In the genomic region with DNA sequence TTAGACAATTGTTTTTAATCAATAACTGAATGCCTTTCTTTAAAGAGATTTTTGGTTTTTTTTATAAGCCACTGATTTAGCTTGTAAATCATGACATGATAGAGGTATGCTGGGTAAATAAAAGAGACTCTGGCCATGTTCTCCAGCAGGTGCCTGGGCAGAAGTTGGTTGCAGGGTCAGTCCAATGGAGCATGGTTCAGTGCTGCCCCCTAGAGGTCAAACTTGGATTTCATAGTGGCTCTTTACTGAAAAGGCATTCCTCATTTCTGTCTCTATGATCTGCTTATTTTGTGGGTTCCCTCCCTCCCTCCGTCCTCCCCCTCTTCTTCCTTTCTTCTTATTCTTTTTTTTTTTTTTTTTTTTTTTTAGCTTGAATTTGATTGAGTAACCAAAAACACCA, we compare ENCODE assay signal across 9 mouse cellular contexts. TPM values are rescaled to one million over a fixed set of nuclear protein-coding genes. Genes with fewer than 3 reads are reported as not detected.
DNase-seq lines count a peak whose midpoint lies in the region; ATAC-seq and TF ChIP-seq lines count a peak whose summit lies in the region.
"Had no signal": no experiment of that assay in that cellular context is flagged by ENCODE, and none has a peak within 500 bp of the region (broad histone marks: within the 10 kb centered on the region; RNA-seq: fewer than 3 reads in every experiment).

No protein-coding gene starts in this region.

- peak; percentile 44 for DNase-seq in kidney, adult 11 months
- DNase-seq in adrenal gland, postnatal 4 days (ENCODE audit: low spot score in 2 of 2), result peak; percentile 22 to 56
- peak; percentile 86 for DNase-seq in induced T-regulatory cell, adult 2 months (ENCODE audit: low read depth)
- peak; percentile 81 to 85 for DNase-seq in left cerebral cortex, postnatal 14 days (ENCODE audit: low spot score in 2 of 2)
- peak; percentile 78 to 82 for DNase-seq in natural killer cell, adult 2 months (ENCODE audit: low spot score in 2 of 2)
- peak; percentile 74 for DNase-seq in stomach, postnatal 0 days (ENCODE audit: low spot score)

- no peak for TF ChIP-seq POLR2A in embryonic fibroblast, embryonic 13.5 days (IDR thresholded peaks at IDR 0.05; ENCODE audit: low read depth, low read length)

- no peak overlapping the region for H3K27ac ChIP-seq in kidney, embryonic 16.5 days (ENCODE audit: low read length)
- no peak overlapping the region for H3K27ac ChIP-seq in embryonic fibroblast, embryonic 13.5 days (ENCODE audit: insufficient read depth, low read length)
- H3K27ac ChIP-seq in stomach, postnatal 0 days (replicated peaks), result no peak overlapping the region
- H3K27ac ChIP-seq: embryonic facial prominence, embryonic 15.5 days had no signal

- H3K4me1 ChIP-seq in kidney, embryonic 16.5 days (ENCODE audit: insufficient read depth, low read length), result no peaks in the 10 kb centered on the region
- H3K4me1 ChIP-seq in embryonic fibroblast, embryonic 13.5 days (ENCODE audit: control insufficient read depth, insufficient read depth, low read length), result no peaks in the 10 kb centered on the region
- no peaks in the 10 kb centered on the region for H3K4me1 ChIP-seq in stomach, postnatal 0 days (replicated peaks; ENCODE audit: control insufficient read depth, insufficient read depth)
- H3K4me1 ChIP-seq: embryonic facial prominence, embryonic 15.5 days had no signal

- no peak for ATAC-seq in kidney, embryonic 16.5 days (ENCODE audit: low FRiP score, low TSS enrichment)
- ATAC-seq in stomach, postnatal 0 days (ENCODE audit: low FRiP score, low TSS enrichment), result 0 out of 2 replicates have a peak, but pooled peaks have one; percentile 71

- no peak overlapping the region for H3K4me2 ChIP-seq in kidney, embryonic 16.5 days (replicated peaks; ENCODE audit: low read depth, low read length)
- H3K4me2 ChIP-seq in stomach, postnatal 0 days (replicated peaks; ENCODE audit: low read depth), result no peak overlapping the region
- H3K4me2 ChIP-seq: embryonic facial prominence, embryonic 15.5 days had no signal

- whole genome bisulfite sequencing in kidney, embryonic 16.5 days, result 17% methylated on average over 1 of the region's 1 CpGs
- WGBS in stomach, postnatal 0 days, result 13% methylated on average over 1 of the region's 1 CpGs

- no peak for TF ChIP-seq EP300 in stomach, postnatal 0 days (optimal IDR thresholded peaks at IDR 0.05)

- no peak overlapping the region for H3K9ac ChIP-seq in kidney, embryonic 16.5 days (replicated peaks; ENCODE audit: low read length)
- H3K9ac ChIP-seq in stomach, postnatal 0 days (ENCODE audit: low read length), result no peak overlapping the region
- H3K9ac ChIP-seq: embryonic facial prominence, embryonic 15.5 days had no signal

- intact Hi-C loops in left cerebral cortex, postnatal 14 days (cut with DNase I), result loop anchor here (1.0 kb wide), 1 partner anchor 65 kb away; no protein-coding TSS in a partner anchor

- H3K36me3 ChIP-seq in kidney, embryonic 16.5 days (ENCODE audit: insufficient read depth, low read length), result peaks cover 30% of the 10 kb centered on the region
- peaks cover 17% of the 10 kb centered on the region; the same call in 1 of the 2 replicates for H3K36me3 ChIP-seq in stomach, postnatal 0 days (ENCODE audit: control insufficient read depth, insufficient read depth, low read length)

- H3K9me3 ChIP-seq in kidney, embryonic 16.5 days (ENCODE audit: low read length), result no peaks in the 10 kb centered on the region
- H3K9me3 ChIP-seq in stomach, postnatal 0 days (ENCODE audit: control insufficient read depth, low read length), result no peaks in the 10 kb centered on the region
- H3K9me3 ChIP-seq: embryonic facial prominence, embryonic 15.5 days had no signal

- H3K27me3 ChIP-seq in kidney, embryonic 16.5 days (ENCODE audit: insufficient read depth, low read length), result no peaks in the 10 kb centered on the region
- no peaks in the 10 kb centered on the region for H3K27me3 ChIP-seq in stomach, postnatal 0 days (ENCODE audit: control insufficient read depth, insufficient read depth, low read length)
- H3K27me3 ChIP-seq: embryonic facial prominence, embryonic 15.5 days had no signal

- no peak overlapping the region for H3K4me3 ChIP-seq in kidney, embryonic 16.5 days (ENCODE audit: low read length)
- H3K4me3 ChIP-seq in embryonic fibroblast, embryonic 13.5 days (ENCODE audit: insufficient read depth, low read length), result no peak overlapping the region
- no peak overlapping the region for H3K4me3 ChIP-seq in stomach, postnatal 0 days (ENCODE audit: low read depth, low read length)
- H3K4me3 ChIP-seq: embryonic facial prominence, embryonic 15.5 days had no signal

- TF ChIP-seq CTCF in embryonic fibroblast, embryonic 13.5 days (IDR thresholded peaks at IDR 0.05; ENCODE audit: borderline replicate concordance, insufficient read depth, low read length), result peak; percentile 66; the same call in 1 of the 2 replicates
- TF ChIP-seq CTCF in stomach, postnatal 0 days (IDR thresholded peaks at IDR 0.05; ENCODE audit: low read depth), result peak; percentile 91

RNA-seq across cellular contexts. Expression of a gene that starts 27.6 kb away (rescaled TPM):
- polyA plus RNA-seq in kidney, embryonic 16.5 days (2015; fragmentation: Nextera tagmentation; extraction: Ambion mirVana), result 1.1 and 1.8 TPM in 2 replicates
- 1 to 10 TPM; 1.2 TPM for total RNA-seq in adrenal gland, postnatal 4 days (2021)
- 0.89 and 0.93 TPM in 2 replicates for polyA plus RNA-seq in embryonic fibroblast, embryonic 13.5 days (2011; ENCODE audit: insufficient read length, low read depth, missing spikeins)
- total RNA-seq in left cerebral cortex, postnatal 14 days (2021), result 1 to 10 TPM in 1 of 2 experiments, under 1 TPM in 1; 0.99 to 1.1 TPM
- polyA plus RNA-seq in stomach, postnatal 0 days (2015; fragmentation: Nextera tagmentation; extraction: Ambion mirVana), result 0.36 and 0.46 TPM in 2 replicates

RNA-seq across cellular contexts. Expression of a gene that starts 38.5 kb away (rescaled TPM):
- 22.6 and 24.0 TPM in 2 replicates for polyA plus RNA-seq in kidney, embryonic 16.5 days (2015; fragmentation: Nextera tagmentation; extraction: Ambion mirVana)
- total RNA-seq in adrenal gland, postnatal 4 days (2021), result 10 to 100 TPM; 61.7 to 63.2 TPM
- polyA plus RNA-seq in embryonic fibroblast, embryonic 13.5 days (2011; ENCODE audit: insufficient read length, low read depth, missing spikeins), result 18.9 and 27.3 TPM in 2 replicates
- 10 to 100 TPM; 40.3 to 40.6 TPM for total RNA-seq in left cerebral cortex, postnatal 14 days (2021)
- polyA plus RNA-seq in stomach, postnatal 0 days (2015; fragmentation: Nextera tagmentation; extraction: Ambion mirVana), result 10.0 and 10.2 TPM in 2 replicates
